Mouse (Mus musculus) midbrain, postnatal 0 days (tissue): ENCODE measurements at regions not wholly inside any gene's neighbourhood (a gene's known extent, or its start where the extent isn't known, plus 50 kb on each side); places are given as distances from the start of the nearest gene placed in this dataset.

ENCODE experiments used
- ATAC-seq: fragments of 200-750 bp; cut with Nextera tagmentation; 2 replicates; pipeline ENCODE4 v1.8.0; 2017; ENCODE audit warnings: moderate number of reproducible peaks, mild to moderate bottlenecking, moderate TSS enrichment, moderate library complexity; ENCODE audit not compliant: low FRiP score
- DNase-seq: peaks from one replicate; pipeline ENCODE4 v3.0.0-alpha.2; 2015; ENCODE audit warnings: low spot score
- H3K27ac ChIP-seq: fragments of 300-500 bp; sonication (generic); 2 replicates; pipeline ENCODE4 v1.5.1; 2014; ENCODE audit warnings: low read depth, mild to moderate bottlenecking, low read length, mixed read lengths
- H3K27me3 ChIP-seq: fragments of 300-500 bp; sonication (generic); 2 replicates; pipeline ENCODE4 v1.6.1; 2014; ENCODE audit warnings: low read length, control low read depth, mixed read lengths; ENCODE audit not compliant: insufficient read depth
- H3K36me3 ChIP-seq: fragments of 300-500 bp; sonication (generic); 2 replicates; pipeline ENCODE4 v1.6.1; 2014; ENCODE audit warnings: low read length, control low read depth, mixed read lengths; ENCODE audit not compliant: insufficient read depth
- H3K4me1 ChIP-seq: fragments of 300-500 bp; sonication (generic); 2 replicates; pipeline ENCODE4 v1.6.1; 2014; ENCODE audit warnings: mild to moderate bottlenecking, control low read depth, antibody characterized with exemption, low read length, mixed read lengths; ENCODE audit not compliant: insufficient read depth
- H3K4me2 ChIP-seq: fragments of 300-500 bp; sonication (generic); 2 replicates; pipeline ENCODE4 v1.6.1; 2014; ENCODE audit warnings: low read depth, mild to moderate bottlenecking, low read length, mixed read lengths; ENCODE audit not compliant: poor library complexity, severe bottlenecking
- H3K4me3 ChIP-seq: fragments of 300-500 bp; sonication (generic); 2 replicates; pipeline ENCODE4 v1.5.1; 2014; ENCODE audit warnings: low read depth, mild to moderate bottlenecking, low read length, moderate library complexity
- H3K9ac ChIP-seq: fragments of 300-500 bp; sonication (generic); replicated peaks from 2 replicates; pipeline ENCODE4 v1.6.1; 2014; ENCODE audit warnings: mild to moderate bottlenecking, low read length, moderate library complexity, mixed read lengths; ENCODE audit not compliant: poor library complexity, severe bottlenecking
- H3K9me3 ChIP-seq: fragments of 300-500 bp; sonication (generic); 2 replicates; pipeline ENCODE4 v1.6.1; 2016; ENCODE audit warnings: low read length, control low read depth
- CTCF ChIP-seq: IDR thresholded peaks from 2 replicates; pipeline ENCODE4 v1.5.1; 2016; ENCODE audit warnings: antibody characterized with exemption, mild to moderate bottlenecking
- WGBS: fragments of 180-500 bp; shearing (Covaris S2); extraction: QIAGEN DNeasy Blood & Tissue Kit; methylation state at CpG from one replicate; pipeline ENCODE4 v1.1.7; 2014; 5-methylcytosine and 5-hydroxymethylcytosine counted together

- H3K4me1 ChIP-seq, result no peaks in the 10 kb centered on the region
- ATAC-seq (no peak), DNase-seq (no peak)
- no peak overlapping the region for H3K27ac ChIP-seq
- H3K4me2 ChIP-seq, result no peak overlapping the region
- TF ChIP-seq CTCF, result no peak
- no peak overlapping the region for H3K4me3 ChIP-seq
- H3K27me3 ChIP-seq, result no peaks in the 10 kb centered on the region
- H3K36me3 ChIP-seq, result no peaks in the 10 kb centered on the region
- no peaks in the 10 kb centered on the region for H3K9me3 ChIP-seq
- 92% methylated on average over 2 of the region's 2 CpGs for WGBS
- no peak overlapping the region for H3K9ac ChIP-seq
Observed at GRCm38 (mm10) chr6:120600376-120600775, 65.8 kb upstream of the Cecr2 start.

- Histone ChIP-seq H3K27me3 (no peaks in the 10 kb centered on the region), H3K4me3 (no peak overlapping the region), H3K9me3 (no peaks in the 10 kb centered on the region), H3K4me2 (no peak overlapping the region), H3K9ac (no peak overlapping the region), H3K36me3 (no peaks in the 10 kb centered on the region), H3K4me1 (no peaks in the 10 kb centered on the region), H3K27ac (no peak overlapping the region)
- no peak for TF ChIP-seq CTCF
- DNase-seq, result no peak
- no peak for ATAC-seq
- WGBS, result 72% methylated on average over 2 of the region's 2 CpGs
Observed at GRCm38 (mm10) chr6:120598471-120598870, 67.4 kb upstream of the Hdhd5 start.

- H3K4me2 ChIP-seq, result no peak overlapping the region
- 34% methylated on average over 3 of the region's 3 CpGs for WGBS
Observed at GRCm38 (mm10) chr6:120597887-120598286, 66.8 kb upstream of the Hdhd5 start.

GRCm38 (mm10) chr6:120596717-120597116 is 65.6 kb upstream of the Hdhd5 start:
- no peak overlapping the region for H3K27ac ChIP-seq
- H3K4me1 ChIP-seq, result no peaks in the 10 kb centered on the region
- H3K9ac ChIP-seq, result no peak overlapping the region
- no peak overlapping the region for H3K4me3 ChIP-seq
- no peaks in the 10 kb centered on the region for H3K36me3 ChIP-seq
- ATAC-seq, result no peak
- H3K27me3 ChIP-seq, result no peaks in the 10 kb centered on the region
- H3K9me3 ChIP-seq, result no peaks in the 10 kb centered on the region
- WGBS, result 85% methylated on average over 3 of the region's 3 CpGs
- TF ChIP-seq CTCF, result no peak
- no peak overlapping the region for H3K4me2 ChIP-seq
- DNase-seq, result no peak

More at GRCm38 (mm10) chr6:120597887-120598286, 66.8 kb upstream of the Hdhd5 start:
- Histone ChIP-seq H3K9me3 (no peaks in the 10 kb centered on the region), H3K36me3 (no peaks in the 10 kb centered on the region), H3K9ac (no peak overlapping the region), H3K4me3 (no peak overlapping the region), H3K27me3 (no peaks in the 10 kb centered on the region), H3K27ac (no peak overlapping the region), H3K4me1 (no peaks in the 10 kb centered on the region)
- peak; percentile 43 for TF ChIP-seq CTCF
- DNase-seq, result no peak
- no peak for ATAC-seq

- no peak overlapping the region for H3K4me3 ChIP-seq
- 94% methylated on average over 8 of the region's 8 CpGs for WGBS
- no peak for DNase-seq
Observed at GRCm38 (mm10) chr6:120594463-120594862, 63.3 kb upstream of the Hdhd5 start.

GRCm38 (mm10) chr6:120592705-120593104 is 61.6 kb upstream of the Hdhd5 start:
- Histone ChIP-seq H3K4me2 (no peak overlapping the region), H3K9me3 (no peaks in the 10 kb centered on the region), H3K27ac (no peak overlapping the region), H3K4me3 (no peak overlapping the region), H3K36me3 (no peaks in the 10 kb centered on the region), H3K27me3 (no peaks in the 10 kb centered on the region), H3K9ac (no peak overlapping the region), H3K4me1 (no peaks in the 10 kb centered on the region)
- no peak for ATAC-seq
- no peak for TF ChIP-seq CTCF
- WGBS, result 42% methylated on average over 7 of the region's 7 CpGs
- DNase-seq, result peak; percentile 30

More at GRCm38 (mm10) chr6:120594463-120594862, 63.3 kb upstream of the Hdhd5 start:
- Histone ChIP-seq H3K4me2 (no peak overlapping the region), H3K27ac (no peak overlapping the region), H3K36me3 (no peaks in the 10 kb centered on the region), H3K9ac (no peak overlapping the region), H3K9me3 (no peaks in the 10 kb centered on the region), H3K27me3 (no peaks in the 10 kb centered on the region), H3K4me1 (no peaks in the 10 kb centered on the region)
- ATAC-seq, result no peak
- no peak for TF ChIP-seq CTCF
